Mouse (Mus musculus) C3H10T1/2 (cell line): ENCODE data around the gene Kif26a. TPM values are rescaled to one million over a fixed set of nuclear protein-coding genes. Genes with fewer than 3 reads are reported as not detected.

ENCODE experiments used
- polyA plus RNA-seq, 2 experiments: library from polyadenylated mRNA; unstranded; fragments of >200 nt; fragmentation: generic; extraction: Trizol; gene quantifications; one replicate each; pipeline ENCODE4 v1.2.1; 2012; ENCODE audit warnings: missing spikeins in 2 of 2

The Kif26a gene
- under 1 TPM in 1 of 2 experiments, not detected in 1; 0.04 TPM for polyA plus RNA-seq

DNA sequence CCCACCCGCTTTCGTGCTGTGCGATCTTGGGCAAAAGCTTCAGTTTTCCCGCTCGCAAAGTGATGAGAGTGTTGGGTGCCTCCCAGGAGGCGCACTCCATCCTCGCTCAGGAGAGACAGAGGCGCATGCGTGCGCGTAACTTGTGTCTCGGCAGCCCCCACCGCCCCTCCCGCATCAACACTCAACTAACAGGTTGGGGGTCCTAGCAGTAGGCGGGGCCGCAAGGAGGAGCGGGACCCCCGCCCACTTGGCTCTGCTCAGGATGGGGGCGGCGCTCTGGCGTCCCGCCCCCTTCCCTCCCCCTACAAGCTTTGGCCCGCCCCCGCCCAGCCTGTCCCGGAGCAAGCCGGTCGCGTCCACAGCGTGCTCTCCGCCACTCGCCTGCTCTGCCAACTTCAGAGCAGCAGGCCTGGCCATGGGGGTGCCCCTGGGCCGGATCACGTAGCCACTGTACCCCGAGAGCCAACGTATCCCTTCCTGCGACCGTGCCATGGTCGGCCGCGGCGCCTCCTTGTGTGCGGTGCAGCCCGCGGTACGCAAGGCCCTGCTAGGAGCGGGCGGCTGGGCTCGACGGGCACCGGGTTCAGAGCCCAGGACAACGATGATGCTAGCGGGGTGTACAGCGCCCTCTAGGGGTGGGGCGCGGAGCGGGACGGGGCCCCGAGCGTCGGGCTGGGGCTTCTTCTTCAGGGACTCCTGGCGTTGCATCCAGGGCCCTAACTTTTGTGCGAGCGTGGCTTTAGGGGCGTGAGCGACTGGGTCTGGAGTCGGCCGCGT is at the start of gene Kif26a:
TSS of gene Kif26a (plus strand) at position 334 of the 777 bp plus-strand sequence.

DNA sequence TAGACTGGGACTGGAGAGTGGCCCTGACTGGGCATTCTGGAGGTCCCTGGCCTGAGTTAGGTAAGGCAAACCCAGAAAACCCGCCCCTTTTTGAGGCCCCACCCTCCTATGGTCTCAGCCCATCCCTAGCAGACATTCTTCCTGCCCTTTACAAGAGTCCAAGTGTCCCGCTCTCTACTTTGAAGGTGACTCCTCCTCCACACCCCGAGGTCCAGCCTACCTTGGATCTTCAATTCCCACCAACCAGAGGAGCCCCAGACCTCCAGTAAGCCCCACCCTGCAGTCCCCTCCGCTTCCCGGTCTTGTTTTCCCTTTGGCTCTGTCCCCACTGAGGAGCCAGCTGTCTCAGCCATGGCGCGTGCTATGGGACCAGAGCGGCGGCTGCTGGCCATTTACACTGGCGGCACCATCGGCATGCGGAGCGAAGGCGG is 39.5 kb upstream of the Kif26a start, which contains the start of gene Aspg:
TSS of gene Aspg (plus strand) at position 139 of the 431 bp plus-strand sequence.

Other genes starting within 250 kb of the Kif26a start
- gene Ppp1r13b, start 238.1 kb upstream of the Kif26a start, polyA plus RNA-seq = 1 to 10 TPM; 1.1 to 6.1 TPM
- gene Atp5mpl, start 179.2 kb upstream of the Kif26a start, polyA plus RNA-seq = 100 to 1,000 TPM; 184 to 519 TPM
- gene Tdrd9, start 174.6 kb upstream of the Kif26a start, polyA plus RNA-seq = under 1 TPM; 0.01 to 0.05 TPM
- not detected for gene Rd3l, start 164.9 kb upstream of the Kif26a start, polyA plus RNA-seq
- gene Aspg, start 39.5 kb upstream of the Kif26a start, polyA plus RNA-seq = under 1 TPM; 0.06 to 0.11 TPM